ENCODE assay signal across 13 mouse cellular contexts in the genomic region with DNA sequence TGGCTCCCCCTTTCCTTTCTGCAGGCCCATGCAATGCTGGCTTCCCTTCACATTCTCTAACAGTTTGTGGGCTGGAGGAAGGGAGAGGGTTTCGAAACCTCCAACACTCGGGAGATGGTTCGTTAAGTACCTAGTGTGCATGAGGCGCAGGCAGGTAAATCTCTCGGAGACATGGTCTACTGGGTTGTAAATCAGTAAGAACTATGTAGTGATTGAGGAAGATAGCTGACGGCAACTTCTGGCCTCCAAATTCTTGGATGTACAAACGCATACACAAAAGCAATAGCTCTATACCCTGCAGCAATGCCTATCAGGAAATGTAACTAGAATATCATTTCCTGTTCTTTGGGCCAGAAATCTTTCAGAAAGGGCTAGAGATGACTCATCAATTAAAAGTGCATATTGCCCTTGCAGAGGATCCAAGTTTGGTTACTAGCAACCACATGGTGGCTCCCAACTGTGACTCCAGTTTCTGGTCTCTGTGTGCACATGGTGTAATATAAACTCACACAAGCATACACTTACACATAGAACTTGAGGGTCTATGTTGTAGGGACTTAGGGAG. TPM values are rescaled to one million over a fixed set of nuclear protein-coding genes. Genes with fewer than 3 reads are reported as not detected.
DNase-seq lines count a peak whose midpoint lies in the region; ATAC-seq and TF ChIP-seq lines count a peak whose summit lies in the region.
"Had no signal": no experiment of that assay in that cellular context is flagged by ENCODE, and none has a peak within 500 bp of the region (broad histone marks: within the 10 kb centered on the region; RNA-seq: fewer than 3 reads in every experiment).

No protein-coding gene starts in this region.

- ATAC-seq in kidney, embryonic 16.5 days (ENCODE audit: low FRiP score, low TSS enrichment): peak; percentile 23; the same call in 1 of the 2 replicates

- no peak for DNase-seq in kidney, adult 11 months
- DNase-seq in CD4-positive, CD25-positive, alpha-beta regulatory T cell, adult 2 months (ENCODE audit: low read depth, low spot score): peak; percentile 24
- no peak for DNase-seq in heart, postnatal 36 days
- DNase-seq in thymus, adult 18-20 months: no peak
- no peak for DNase-seq in gastrocnemius, postnatal 4 days (ENCODE audit: low spot score in 2 of 2)
- DNase-seq: cerebellum, adult 9-11 months; liver, embryonic 13.5 days; lung, postnatal 36 days; thymus, postnatal 25 days had no signal

- intact Hi-C loops in heart, postnatal 36 days (cut with DNase I): no loop called here

- H3K4me2 ChIP-seq in kidney, embryonic 16.5 days (replicated peaks; ENCODE audit: low read depth, low read length): no peak overlapping the region
- H3K4me2 ChIP-seq: heart, embryonic 13.5 days; liver, embryonic 13.5 days had no signal

- H3K9ac ChIP-seq in kidney, embryonic 16.5 days (replicated peaks; ENCODE audit: low read length): no peak overlapping the region
- H3K9ac ChIP-seq: heart, embryonic 13.5 days; liver, embryonic 13.5 days had no signal

- peaks cover 28% of the 10 kb centered on the region for H3K36me3 ChIP-seq in kidney, embryonic 16.5 days (ENCODE audit: insufficient read depth, low read length)
- peaks cover 35% of the 10 kb centered on the region; the same call in 1 of the 2 replicates for H3K36me3 ChIP-seq in macrophage (ENCODE audit: inconsistent target)

- no peak for TF ChIP-seq CTCF in bone marrow macrophage, adult 2 months (IDR thresholded peaks at IDR 0.05; ENCODE audit: low read depth, low read length)

- H3K79me2 ChIP-seq in macrophage (ENCODE audit: inconsistent target): no peaks in the 10 kb centered on the region

- no peak for TF ChIP-seq POLR2A in bone marrow macrophage, adult 2 months (IDR thresholded peaks at IDR 0.05; ENCODE audit: borderline replicate concordance, low read depth, low read length)

- H3K9me3 ChIP-seq in kidney, embryonic 16.5 days (ENCODE audit: low read length): no peaks in the 10 kb centered on the region
- H3K9me3 ChIP-seq: heart, embryonic 13.5 days; liver, embryonic 13.5 days had no signal

- H3K4me3 ChIP-seq in kidney, embryonic 16.5 days (ENCODE audit: low read length): no peak overlapping the region
- peak overlapping the region; percentile 35 for H3K4me3 ChIP-seq in bone marrow macrophage, adult 2 months (ENCODE audit: insufficient read depth, low read length)
- H3K4me3 ChIP-seq in macrophage (ENCODE audit: inconsistent target): no peak overlapping the region; the same call in 1 of the 2 replicates
- H3K4me3 ChIP-seq: heart, embryonic 13.5 days; liver, embryonic 13.5 days had no signal

- WGBS in kidney, embryonic 16.5 days: 38% methylated on average over 7 of the region's 7 CpGs
- WGBS in macrophage (ENCODE audit: missing documents): 2% methylated on average over 7 of the region's 7 CpGs

- H3K27me3 ChIP-seq in kidney, embryonic 16.5 days (ENCODE audit: insufficient read depth, low read length): no peaks in the 10 kb centered on the region
- H3K27me3 ChIP-seq: heart, embryonic 13.5 days; liver, embryonic 13.5 days had no signal

- peaks cover 8% of the 10 kb centered on the region; the same call in 1 of the 2 replicates for H3K4me1 ChIP-seq in kidney, embryonic 16.5 days (ENCODE audit: insufficient read depth, low read length)
- peaks cover 20% of the 10 kb centered on the region for H3K4me1 ChIP-seq in bone marrow macrophage, adult 2 months (ENCODE audit: control insufficient read depth, insufficient read depth, low read length)
- H3K4me1 ChIP-seq: heart, embryonic 13.5 days had no signal

- 0 out of 2 replicates have a peak overlapping the region, but pooled peaks have one; percentile 12 for H3K27ac ChIP-seq in kidney, embryonic 16.5 days (ENCODE audit: low read length)
- H3K27ac ChIP-seq in bone marrow macrophage, adult 2 months (ENCODE audit: insufficient read depth, low read depth, low read length): peak overlapping the region; percentile 80
- H3K27ac ChIP-seq in macrophage: peak overlapping the region; percentile 47
- H3K27ac ChIP-seq: heart, embryonic 13.5 days; liver, embryonic 13.5 days had no signal

RNA-seq across cellular contexts. Expression of a gene that starts 19.0 kb away (rescaled TPM):
- polyA plus RNA-seq in kidney, embryonic 16.5 days (2015; fragmentation: Nextera tagmentation; extraction: Ambion mirVana): 69.6 and 71.0 TPM in 2 replicates
- polyA plus RNA-seq in bone marrow macrophage, adult 2 months (2012; ENCODE audit: insufficient read depth, insufficient read length, missing spikeins): 41.5 and 42.4 TPM in 2 replicates
- 10 to 100 TPM; 50.6 to 94.0 (median 78.0) TPM for total RNA-seq in macrophage (2018; cell fraction: chromatin; rRNA removed)
- 10 to 100 TPM; 49.2 to 92.4 (median 68.1) TPM for total RNA-seq in macrophage (2018; cell fraction: cytosol; rRNA removed)
- 10 to 100 TPM; 39.9 to 74.6 (median 55.2) TPM for total RNA-seq in macrophage (2018; cell fraction: nucleus; rRNA removed)
- polyA plus RNA-seq in macrophage (2018): 55.8 to 95.0 TPM (median 62.2 TPM) in 3 replicates
- 10 to 100 TPM; 49.3 to 56.7 TPM for total RNA-seq in heart, postnatal 36 days (2021)
- total RNA-seq in gastrocnemius, postnatal 4 days (2021): 10 to 100 TPM; 46.4 to 51.3 TPM

RNA-seq across cellular contexts. Expression of a gene that starts 47.0 kb away (rescaled TPM):
- 13.6 and 21.0 TPM in 2 replicates for polyA plus RNA-seq in kidney, embryonic 16.5 days (2015; fragmentation: Nextera tagmentation; extraction: Ambion mirVana)
- 35.4 and 36.2 TPM in 2 replicates for polyA plus RNA-seq in bone marrow macrophage, adult 2 months (2012; ENCODE audit: insufficient read depth, insufficient read length, missing spikeins)
- 100 to 1,000 TPM in 7 of 26 experiments, 10 to 100 TPM in 19; 37.5 to 125 (median 78.1) TPM for total RNA-seq in macrophage (2018; cell fraction: chromatin; rRNA removed)
- 10 to 100 TPM in 25 of 26 experiments, 1 to 10 TPM in 1; 9.4 to 16.5 (median 12.9) TPM for total RNA-seq in macrophage (2018; cell fraction: cytosol; rRNA removed)
- 100 to 1,000 TPM in 2 of 26 experiments, 10 to 100 TPM in 24; 30.5 to 128 (median 63.7) TPM for total RNA-seq in macrophage (2018; cell fraction: nucleus; rRNA removed)
- polyA plus RNA-seq in macrophage (2018): 9.5 to 12.8 TPM (median 12.5 TPM) in 3 replicates
- total RNA-seq in heart, postnatal 36 days (2021): 10 to 100 TPM; 18.9 to 19.9 TPM
- total RNA-seq in gastrocnemius, postnatal 4 days (2021): 10 to 100 TPM; 33.6 to 35.1 TPM

Comparison
In these comparisons a context has a peak if more than half of its experiments do, and no peak if none do; other contexts are left out.
1. H3K27ac ChIP-seq: peak in every context shown above with its lines; median percentile 80 in bone marrow macrophage, adult 2 months; 47 in macrophage; 12 in kidney, embryonic 16.5 days.